Mouse (Mus musculus) ES-Bruce4 (cell line): ENCODE results near the gene Olfr1274-ps. TPM values are rescaled to one million over a fixed set of nuclear protein-coding genes. Genes with fewer than 3 reads are reported as not detected.
"Not testable (repeated sequence)": the region's sequence is repeated elsewhere in the genome, so short reads cannot be mapped to it uniquely, and the experiment has no call there.

ENCODE experiments used
- H3K27ac ChIP-seq: 2 replicates; pipeline ENCODE4 v1.5.1; 2012; ENCODE audit warnings: low read length, inconsistent platforms; ENCODE audit not compliant: insufficient read depth
- H3K27me3 ChIP-seq: 2 replicates; pipeline ENCODE4 v1.6.1; 2012; ENCODE audit warnings: mild to moderate bottlenecking, low read length, inconsistent platforms; ENCODE audit not compliant: control insufficient read depth, poor library complexity, insufficient read depth, severe bottlenecking
- H3K36me3 ChIP-seq: 2 replicates; pipeline ENCODE4 v1.6.1; 2012; ENCODE audit warnings: inconsistent platforms, mild to moderate bottlenecking, low read length, moderate library complexity; ENCODE audit not compliant: control insufficient read depth, poor library complexity, insufficient read depth, severe bottlenecking
- H3K4me1 ChIP-seq: one replicate; pipeline ENCODE4 v1.8.1; 2011; ENCODE audit warnings: low read length; ENCODE audit not compliant: control insufficient read depth, insufficient read depth
- H3K4me3 ChIP-seq: 2 replicates; pipeline ENCODE4 v1.5.1; 2011; ENCODE audit warnings: low read depth, mild to moderate bottlenecking, low read length
- H3K9ac ChIP-seq: 2 replicates; pipeline ENCODE4 v1.6.1; 2012; ENCODE audit warnings: low read depth, mild to moderate bottlenecking, inconsistent platforms; ENCODE audit not compliant: poor library complexity, severe bottlenecking
- H3K9me3 ChIP-seq: replicated peaks from 2 replicates; pipeline ENCODE4 v1.6.1; 2012; ENCODE audit warnings: mild to moderate bottlenecking, low read length, inconsistent platforms; ENCODE audit not compliant: control insufficient read depth, poor library complexity, insufficient read depth, severe bottlenecking
- polyA plus RNA-seq: library from polyadenylated mRNA; stranded (reverse); fragments of >200 nt; gene quantifications from 2 replicates; pipeline ENCODE4 v1.2.4, GENCODE M21; 2011; ENCODE audit warnings: low read depth; ENCODE audit not compliant: missing spikeins, insufficient read depth, insufficient read length

Gene Olfr1274-ps
- not detected in 2 replicates for polyA plus RNA-seq

- H3K9ac ChIP-seq, H3K9me3 ChIP-seq, H3K27me3 ChIP-seq, H3K4me3 ChIP-seq, H3K36me3 ChIP-seq, H3K27ac ChIP-seq, H3K4me1 ChIP-seq: not testable (repeated sequence)
These were observed at the start of gene Olfr1274-ps for GRCm38 (mm10) chr2:90398633-90399107. Olfr1274-ps (plus strand) TSS chr2:90398683.

GRCm38 (mm10) chr2:90351047-90351446 is 47.4 kb upstream of the Olfr1274-ps start:
- not testable (repeated sequence) for H3K27ac ChIP-seq, H3K4me1 ChIP-seq, H3K9me3 ChIP-seq, H3K36me3 ChIP-seq, H3K27me3 ChIP-seq, H3K4me3 ChIP-seq, H3K9ac ChIP-seq

GRCm38 (mm10) chr2:90351540-90351939 is 46.9 kb upstream of the Olfr1274-ps start:
- H3K4me3 ChIP-seq, H3K27me3 ChIP-seq, H3K9me3 ChIP-seq, H3K36me3 ChIP-seq, H3K9ac ChIP-seq, H3K27ac ChIP-seq, H3K4me1 ChIP-seq: not testable (repeated sequence)

GRCm38 (mm10) chr2:90359229-90359628 is 39.3 kb upstream of the Olfr1274-ps start:
- not testable (repeated sequence) for H3K27ac ChIP-seq, H3K4me3 ChIP-seq, H3K36me3 ChIP-seq, H3K27me3 ChIP-seq, H3K9me3 ChIP-seq, H3K9ac ChIP-seq, H3K4me1 ChIP-seq

- H3K36me3 ChIP-seq, H3K27me3 ChIP-seq, H3K27ac ChIP-seq, H3K4me3 ChIP-seq, H3K4me1 ChIP-seq, H3K9ac ChIP-seq, H3K9me3 ChIP-seq: not testable (repeated sequence)
These were observed 38.3 kb upstream of the Olfr1274-ps start for GRCm38 (mm10) chr2:90360199-90360598.

- H3K9ac ChIP-seq, H3K36me3 ChIP-seq, H3K9me3 ChIP-seq, H3K4me3 ChIP-seq, H3K27ac ChIP-seq, H3K4me1 ChIP-seq, H3K27me3 ChIP-seq: not testable (repeated sequence)
These were observed 15.8 kb downstream of the Olfr1274-ps start for GRCm38 (mm10) chr2:90414110-90414821.

- H3K9ac ChIP-seq, H3K4me3 ChIP-seq, H3K4me1 ChIP-seq, H3K27ac ChIP-seq, H3K27me3 ChIP-seq, H3K9me3 ChIP-seq, H3K36me3 ChIP-seq: not testable (repeated sequence)
These were observed 23.8 kb downstream of the Olfr1274-ps start for GRCm38 (mm10) chr2:90422282-90422681.

GRCm38 (mm10) chr2:90424937-90425336 is 26.5 kb downstream of the Olfr1274-ps start:
- H3K27ac ChIP-seq, H3K36me3 ChIP-seq, H3K27me3 ChIP-seq, H3K9me3 ChIP-seq, H3K9ac ChIP-seq, H3K4me3 ChIP-seq, H3K4me1 ChIP-seq: not testable (repeated sequence)

GRCm38 (mm10) chr2:90428988-90429717 is 30.7 kb downstream of the Olfr1274-ps start:
- not testable (repeated sequence) for H3K27me3 ChIP-seq, H3K9ac ChIP-seq, H3K36me3 ChIP-seq, H3K4me1 ChIP-seq, H3K27ac ChIP-seq, H3K9me3 ChIP-seq, H3K4me3 ChIP-seq
